Mouse (Mus musculus): ENCODE results near the gene Snx33. TPM values are rescaled to one million over a fixed set of nuclear protein-coding genes. Genes with fewer than 3 reads are reported as not detected.

The Snx33 gene
- polyA plus RNA-seq, 1 experiment from 2014 or later: 10.5 TPM

DNA sequence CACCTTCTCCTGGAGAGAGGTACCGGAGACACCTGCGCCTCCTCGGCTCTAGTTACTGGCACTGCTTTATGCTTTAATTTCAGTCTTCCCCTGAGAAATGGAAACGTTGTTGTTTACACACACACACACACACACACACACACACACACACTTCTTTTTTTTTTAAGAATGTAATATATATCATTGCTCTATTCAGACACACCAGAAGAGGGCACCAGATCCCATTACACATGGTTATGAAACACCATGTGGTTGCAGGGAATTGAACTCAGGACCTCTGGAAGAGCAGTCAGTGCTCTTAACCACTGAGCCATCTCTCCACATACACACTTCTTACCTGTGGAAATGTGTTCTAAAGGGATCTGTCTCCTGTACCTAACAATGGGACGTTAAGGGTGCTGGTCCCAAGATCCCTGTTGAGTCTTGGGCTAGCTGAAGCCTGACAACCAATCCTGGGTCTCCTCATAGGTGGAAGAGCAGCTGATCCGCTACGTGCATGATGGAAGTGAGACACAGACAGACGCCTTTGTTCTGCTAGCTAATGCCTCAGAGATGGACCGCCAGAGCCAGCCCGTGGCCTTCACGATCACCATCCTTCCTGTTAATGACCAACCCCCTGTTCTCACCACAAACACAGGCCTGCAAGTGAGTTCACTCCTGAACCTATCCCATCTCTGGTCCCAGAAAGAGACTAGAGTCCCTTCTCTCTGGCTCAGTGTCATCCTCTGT, 37.5 kb downstream of the Snx33 start:
- H3K27me3 ChIP-seq (replicated peaks): peaks cover 11% of the 10 kb centered on the region; the same call in 1 of the 2 replicates
- no peak overlapping the region for H3K4me3 ChIP-seq
- H3K4me1 ChIP-seq (replicated peaks): peaks cover 30% of the 10 kb centered on the region
- ATAC-seq (ENCODE audit: insufficient number of reproducible peaks, low FRiP score): no peak
- no peak overlapping the region for H3K9ac ChIP-seq
- no peaks in the 10 kb centered on the region for H3K9me3 ChIP-seq (replicated peaks)
- H3K4me2 ChIP-seq: no peak overlapping the region
- 66% methylated on average over 11 of the region's 11 CpGs for WGBS
- 0 out of 2 replicates have a peak overlapping the region, but pooled peaks have one; percentile 37 for H3K27ac ChIP-seq (ENCODE audit: poor library complexity, severe bottlenecking)
- peaks cover 73% of the 10 kb centered on the region for H3K36me3 ChIP-seq

DNA sequence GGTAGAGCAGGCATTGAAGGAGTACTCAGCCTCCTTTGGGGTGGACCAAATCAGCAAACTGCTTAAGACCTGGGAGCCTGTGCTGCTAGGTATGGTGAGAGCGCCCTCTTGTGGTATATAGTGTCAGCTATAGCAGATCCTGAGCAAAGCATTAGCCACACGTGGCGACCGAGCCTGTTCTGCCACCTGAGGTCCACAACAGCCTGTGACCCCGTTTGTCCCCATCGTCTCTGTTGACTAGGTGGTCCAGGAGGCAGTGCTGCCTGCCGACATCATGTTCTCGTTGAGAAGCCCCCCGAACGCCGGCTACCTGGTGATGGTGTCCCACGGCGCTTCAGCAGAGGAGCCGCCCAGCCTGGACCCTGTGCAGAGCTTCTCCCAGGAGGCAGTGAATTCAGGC, 38.4 kb downstream of the Snx33 start:
- Histone ChIP-seq H3K4me3 (no peak overlapping the region), H3K4me2 (no peak overlapping the region), H3K9ac (no peak overlapping the region), H3K36me3 (peaks cover 77% of the 10 kb centered on the region), H3K27ac (ENCODE audit: poor library complexity, severe bottlenecking) (no peak overlapping the region), H3K27me3 (replicated peaks) (peaks cover 11% of the 10 kb centered on the region; the same call in 1 of the 2 replicates), H3K4me1 (replicated peaks) (peaks cover 30% of the 10 kb centered on the region), H3K9me3 (replicated peaks) (no peaks in the 10 kb centered on the region)
- ATAC-seq (ENCODE audit: insufficient number of reproducible peaks, low FRiP score): no peak
- WGBS: 19% methylated on average over 14 of the region's 14 CpGs

DNA sequence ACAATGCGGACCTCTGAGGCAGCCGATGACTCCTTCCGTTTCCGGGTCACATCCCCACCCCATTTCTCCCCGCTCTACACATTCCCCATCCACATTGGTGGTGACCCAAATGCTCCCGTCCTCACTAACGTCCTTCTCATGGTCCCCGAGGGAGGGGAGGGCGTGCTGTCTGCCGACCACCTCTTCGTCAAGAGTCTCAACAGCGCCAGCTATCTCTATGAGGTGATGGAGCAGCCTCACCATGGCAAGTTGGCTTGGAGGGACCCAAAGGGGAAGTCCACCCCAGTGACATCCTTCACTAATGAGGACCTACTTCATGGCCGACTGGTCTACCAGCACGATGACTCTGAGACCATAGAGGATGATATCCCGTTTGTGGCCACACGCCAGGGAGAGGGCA, 40.6 kb downstream of the Snx33 start:
- H3K4me2 ChIP-seq: no peak overlapping the region
- H3K4me3 ChIP-seq: no peak overlapping the region
- H3K36me3 ChIP-seq: peaks cover 84% of the 10 kb centered on the region
- H3K27ac ChIP-seq (ENCODE audit: poor library complexity, severe bottlenecking): no peak overlapping the region
- peaks cover 14% of the 10 kb centered on the region for H3K4me1 ChIP-seq (replicated peaks)
- peaks cover 6% of the 10 kb centered on the region; the same call in 1 of the 2 replicates for H3K27me3 ChIP-seq (replicated peaks)
- WGBS: 92% methylated on average over 16 of the region's 16 CpGs
- ATAC-seq (ENCODE audit: insufficient number of reproducible peaks, low FRiP score): no peak
- no peaks in the 10 kb centered on the region for H3K9me3 ChIP-seq (replicated peaks)
- H3K9ac ChIP-seq: no peak overlapping the region

DNA sequence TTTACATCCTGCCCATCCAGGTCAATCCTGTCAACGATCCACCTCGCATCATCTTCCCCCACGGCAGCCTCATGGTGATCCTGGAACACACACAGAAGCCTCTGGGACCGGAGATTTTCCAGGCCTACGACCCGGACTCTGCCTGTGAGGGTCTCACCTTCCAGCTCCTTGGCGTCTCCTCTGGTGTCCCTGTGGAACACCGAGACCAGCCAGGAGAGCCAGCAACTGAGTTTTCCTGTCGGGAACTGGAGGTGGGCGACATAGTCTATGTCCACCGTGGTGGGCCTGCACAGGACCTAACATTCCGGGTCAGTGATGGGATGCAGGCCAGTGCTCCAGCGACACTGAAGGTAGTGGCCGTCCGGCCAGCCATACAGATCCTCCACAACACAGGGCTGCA, 41.6 kb downstream of the Snx33 start:
- no peak overlapping the region for H3K27ac ChIP-seq (ENCODE audit: poor library complexity, severe bottlenecking)
- H3K27me3 ChIP-seq (replicated peaks): no peaks in the 10 kb centered on the region
- no peak overlapping the region for H3K4me2 ChIP-seq
- H3K9me3 ChIP-seq (replicated peaks): no peaks in the 10 kb centered on the region
- peaks cover 15% of the 10 kb centered on the region for H3K4me1 ChIP-seq (replicated peaks)
- H3K9ac ChIP-seq: no peak overlapping the region
- peaks cover 80% of the 10 kb centered on the region for H3K36me3 ChIP-seq
- ATAC-seq (ENCODE audit: insufficient number of reproducible peaks, low FRiP score): no peak
- 78% methylated on average over 15 of the region's 15 CpGs for WGBS
- no peak overlapping the region for H3K4me3 ChIP-seq

DNA sequence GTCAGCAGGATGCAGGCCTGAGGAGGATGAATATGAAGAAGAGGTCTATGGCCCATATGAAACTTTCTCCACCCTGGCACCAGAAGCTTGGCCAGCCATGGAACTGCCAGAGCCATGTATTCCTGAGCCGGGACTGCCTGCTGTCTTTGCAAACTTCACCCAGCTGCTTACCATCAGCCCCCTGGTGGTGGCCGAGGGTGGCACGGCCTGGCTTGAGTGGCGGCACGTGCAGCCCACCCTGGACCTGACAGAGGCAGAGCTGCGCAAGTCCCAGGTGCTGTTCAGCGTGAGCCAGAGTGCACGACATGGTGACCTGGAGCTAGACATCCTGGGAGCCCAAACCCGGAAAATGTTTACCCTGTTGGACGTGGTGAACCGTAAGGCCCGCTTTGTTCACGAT, 42.1 kb downstream of the Snx33 start:
- H3K4me2 ChIP-seq: no peak overlapping the region
- 63% methylated on average over 13 of the region's 13 CpGs for WGBS
- no peaks in the 10 kb centered on the region for H3K27me3 ChIP-seq (replicated peaks)
- H3K4me1 ChIP-seq (replicated peaks): peaks cover 16% of the 10 kb centered on the region
- no peaks in the 10 kb centered on the region for H3K9me3 ChIP-seq (replicated peaks)
- H3K27ac ChIP-seq (ENCODE audit: poor library complexity, severe bottlenecking): no peak overlapping the region
- no peak overlapping the region for H3K9ac ChIP-seq
- no peak for ATAC-seq (ENCODE audit: insufficient number of reproducible peaks, low FRiP score)
- peaks cover 85% of the 10 kb centered on the region for H3K36me3 ChIP-seq
- no peak overlapping the region for H3K4me3 ChIP-seq

GRCm38 (mm10) chr9:56884328-56884727, 43.8 kb downstream of the Snx33 start:
- Histone ChIP-seq H3K9ac (no peak overlapping the region; the same call in 1 of the 2 replicates), H3K4me2 (no peak overlapping the region), H3K4me3 (no peak overlapping the region), H3K9me3 (replicated peaks) (no peaks in the 10 kb centered on the region), H3K27ac (ENCODE audit: poor library complexity, severe bottlenecking) (no peak overlapping the region), H3K4me1 (replicated peaks) (peaks cover 28% of the 10 kb centered on the region), H3K27me3 (replicated peaks) (no peaks in the 10 kb centered on the region), H3K36me3 (peaks cover 72% of the 10 kb centered on the region)
- 69% methylated on average over 4 of the region's 4 CpGs for WGBS
- no peak for ATAC-seq (ENCODE audit: insufficient number of reproducible peaks, low FRiP score)

DNA sequence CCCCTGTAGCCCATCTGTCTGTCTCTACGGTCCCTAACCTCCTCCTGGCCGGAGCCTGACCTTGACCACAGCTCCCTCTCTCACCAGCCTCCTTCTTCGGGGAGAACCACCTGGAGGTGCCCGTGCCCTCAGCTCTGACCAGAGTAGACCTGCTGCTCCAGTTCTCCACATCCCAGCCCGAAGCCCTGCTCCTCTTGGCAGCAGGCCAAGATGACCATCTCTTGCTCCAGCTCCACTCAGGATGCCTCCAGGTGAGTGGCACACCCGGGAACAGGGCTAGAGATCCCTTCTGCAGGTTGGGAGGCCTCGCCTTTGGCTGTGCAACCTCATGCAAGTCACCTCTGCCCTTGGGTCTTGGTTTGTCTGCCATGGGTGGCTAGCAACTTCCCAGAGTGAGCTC, 44.7 kb downstream of the Snx33 start:
- 87% methylated on average over 7 of the region's 7 CpGs for WGBS
- Histone ChIP-seq H3K9ac (no peak overlapping the region), H3K27me3 (replicated peaks) (no peaks in the 10 kb centered on the region), H3K4me3 (no peak overlapping the region), H3K4me2 (no peak overlapping the region), H3K4me1 (replicated peaks) (peaks cover 35% of the 10 kb centered on the region), H3K36me3 (peaks cover 63% of the 10 kb centered on the region), H3K27ac (ENCODE audit: poor library complexity, severe bottlenecking) (no peak overlapping the region), H3K9me3 (replicated peaks) (no peaks in the 10 kb centered on the region)
- no peak for ATAC-seq (ENCODE audit: insufficient number of reproducible peaks, low FRiP score)

DNA sequence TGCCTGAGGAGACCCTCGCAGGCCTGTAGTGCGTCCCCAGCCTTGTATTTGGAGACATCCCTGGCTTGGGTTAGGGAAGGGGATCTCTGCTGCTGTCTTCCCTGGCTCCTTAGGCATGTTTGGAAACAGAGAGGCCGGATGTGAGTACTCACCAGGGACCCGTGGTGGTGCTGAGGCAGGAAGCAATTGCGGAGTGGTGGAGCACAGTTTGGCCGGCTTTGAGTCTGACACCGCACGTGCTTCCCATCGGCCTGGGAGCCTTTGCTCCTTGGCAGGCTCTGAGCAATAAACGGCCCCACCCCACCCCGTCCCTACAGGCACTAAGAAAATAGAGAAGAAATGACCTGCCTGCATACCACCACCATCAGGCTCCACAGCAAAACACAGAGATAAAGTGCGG, 45.4 kb downstream of the Snx33 start:
- Histone ChIP-seq H3K4me3 (no peak overlapping the region), H3K27me3 (replicated peaks) (no peaks in the 10 kb centered on the region), H3K4me2 (no peak overlapping the region), H3K9ac (no peak overlapping the region), H3K4me1 (replicated peaks) (peaks cover 36% of the 10 kb centered on the region), H3K9me3 (replicated peaks) (no peaks in the 10 kb centered on the region), H3K36me3 (peaks cover 58% of the 10 kb centered on the region), H3K27ac (ENCODE audit: poor library complexity, severe bottlenecking) (no peak overlapping the region)
- WGBS: 57% methylated on average over 12 of the region's 12 CpGs
- no peak for ATAC-seq (ENCODE audit: insufficient number of reproducible peaks, low FRiP score)

DNA sequence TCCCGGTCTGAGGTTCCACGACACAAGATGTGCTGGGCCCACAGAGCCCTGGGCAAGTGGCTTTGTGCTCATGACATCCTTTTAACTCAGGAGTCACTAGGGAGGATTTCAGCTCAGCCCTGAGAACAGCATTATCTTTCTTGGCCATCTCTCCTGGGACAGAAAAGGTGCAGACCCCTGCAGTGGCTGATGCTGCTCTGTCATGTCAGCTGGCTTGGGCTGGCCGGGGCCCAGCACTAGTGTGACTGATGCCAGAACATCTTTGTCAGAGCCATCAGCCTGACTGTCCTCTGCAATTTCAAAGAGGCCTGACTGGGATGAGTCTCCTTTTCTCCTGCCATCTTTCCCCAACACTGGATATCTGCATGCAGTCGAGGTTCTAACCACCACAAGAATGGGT, 45.9 kb downstream of the Snx33 start:
- H3K36me3 ChIP-seq: peaks cover 56% of the 10 kb centered on the region
- peaks cover 38% of the 10 kb centered on the region for H3K4me1 ChIP-seq (replicated peaks)
- no peak for ATAC-seq (ENCODE audit: insufficient number of reproducible peaks, low FRiP score)

GRCm38 (mm10) chr9:56881539-56882082, 46.6 kb downstream of the Snx33 start:
- H3K36me3 ChIP-seq: peaks cover 52% of the 10 kb centered on the region
- H3K9ac ChIP-seq: 0 out of 2 replicates have a peak overlapping the region, but pooled peaks have one; percentile 8
- no peaks in the 10 kb centered on the region for H3K9me3 ChIP-seq (replicated peaks)
- no peaks in the 10 kb centered on the region for H3K27me3 ChIP-seq (replicated peaks)
- 71% methylated on average over 3 of the region's 3 CpGs for WGBS
- ATAC-seq (ENCODE audit: insufficient number of reproducible peaks, low FRiP score): peak; percentile 19; the same call in 1 of the 2 replicates
- no peak overlapping the region for H3K4me3 ChIP-seq
- H3K27ac ChIP-seq (ENCODE audit: poor library complexity, severe bottlenecking): 0 out of 2 replicates have a peak overlapping the region, but pooled peaks have one; percentile 16
- H3K4me2 ChIP-seq: no peak overlapping the region
- H3K4me1 ChIP-seq (replicated peaks): peaks cover 45% of the 10 kb centered on the region

More for the DNA sequence above, 45.9 kb downstream of the Snx33 start:
- no peak overlapping the region for H3K4me3 ChIP-seq
- no peaks in the 10 kb centered on the region for H3K27me3 ChIP-seq (replicated peaks)
- no peak overlapping the region for H3K4me2 ChIP-seq
- no peak overlapping the region for H3K9ac ChIP-seq
- 64% methylated on average over 4 of the region's 4 CpGs for WGBS
- no peaks in the 10 kb centered on the region for H3K9me3 ChIP-seq (replicated peaks)
- H3K27ac ChIP-seq (ENCODE audit: poor library complexity, severe bottlenecking): 0 out of 2 replicates have a peak overlapping the region, but pooled peaks have one; percentile 16

DNA sequence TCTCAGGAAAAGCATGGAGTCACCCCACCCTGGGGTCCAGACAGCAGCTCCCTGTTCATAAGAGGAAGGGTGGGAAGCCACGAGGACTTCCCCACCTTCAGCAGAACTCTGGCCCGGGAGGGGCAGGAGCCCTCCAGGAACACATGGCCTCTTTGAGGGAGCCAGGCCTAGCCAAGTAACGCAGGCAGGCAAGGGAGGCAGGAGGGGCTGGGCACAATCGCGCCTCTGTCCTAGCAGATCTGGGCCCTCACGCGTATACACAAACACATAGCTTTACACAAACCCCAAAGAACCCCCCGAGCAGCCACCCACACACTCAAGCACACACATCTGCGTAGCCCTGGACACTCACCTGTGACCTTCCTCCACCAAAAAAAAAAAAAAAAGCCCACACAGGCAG, 47.4 kb downstream of the Snx33 start:
- Histone ChIP-seq H3K4me1 (replicated peaks) (peaks cover 52% of the 10 kb centered on the region), H3K9ac (peak overlapping the region; percentile 46), H3K36me3 (peaks cover 46% of the 10 kb centered on the region), H3K27ac (ENCODE audit: poor library complexity, severe bottlenecking) (peak overlapping the region; percentile 49; the same call in 1 of the 2 replicates), H3K9me3 (replicated peaks) (no peaks in the 10 kb centered on the region), H3K27me3 (replicated peaks) (no peaks in the 10 kb centered on the region), H3K4me3 (no peak overlapping the region), H3K4me2 (no peak overlapping the region)
- no peak for ATAC-seq (ENCODE audit: insufficient number of reproducible peaks, low FRiP score)
- 54% methylated on average over 9 of the region's 9 CpGs for WGBS
